Mouse (Mus musculus) 3T3-L1 (cell line): Measurements from ENCODE around the gene Trim80.
A peak's percentile ranks its signal among the peaks of the same experiment; 100 is the strongest.
"Not testable (repeated sequence)": the region's sequence is repeated elsewhere in the genome, so short reads cannot be mapped to it uniquely, and the experiment has no call there.

Experiments
- DNase-seq: peaks from one replicate; pipeline ENCODE4 v3.0.0-alpha.2; 2015; ENCODE audit warnings: low read depth, low spot score

The Trim80 gene

DNA sequence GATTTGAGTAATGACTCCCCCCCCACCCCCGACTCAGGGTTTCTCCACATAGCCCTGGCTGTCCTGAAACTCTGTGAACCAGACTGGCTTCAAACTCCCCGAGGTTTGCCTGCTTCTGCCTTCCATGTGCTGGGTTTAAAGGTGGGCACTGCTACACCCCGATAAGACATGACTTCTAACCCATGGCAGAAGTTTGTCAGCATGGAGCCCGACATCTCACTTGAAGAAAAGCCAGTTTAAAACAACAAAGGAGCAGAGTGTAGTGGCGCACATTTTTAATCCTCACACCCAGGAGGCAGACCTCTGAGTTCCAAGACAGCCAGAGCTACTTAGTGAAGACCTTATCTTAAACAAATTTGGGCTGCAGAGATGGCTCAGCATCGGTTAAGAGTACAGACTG is 52.0 kb downstream of the Trim80 start:
- peak; percentile 20 for DNase-seq

DNA sequence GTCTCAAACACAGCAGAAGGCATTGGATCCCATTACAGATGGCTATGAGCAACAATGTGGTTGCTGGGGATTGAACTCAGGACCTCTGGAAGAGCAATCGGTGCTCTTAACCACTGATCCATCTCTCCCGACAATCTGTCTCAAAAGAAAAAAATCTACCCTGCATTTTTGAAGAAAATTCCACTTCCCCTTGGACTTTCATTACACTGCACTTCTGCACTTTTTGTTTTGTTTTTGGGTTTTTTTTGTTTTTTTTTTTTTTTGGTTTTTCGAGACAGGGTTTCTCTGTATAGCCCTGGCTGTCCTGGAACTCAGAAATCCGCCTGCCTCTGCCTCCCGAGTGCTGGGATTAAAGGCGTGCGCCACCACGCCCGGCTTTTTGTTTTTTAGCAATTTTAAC is 56.2 kb downstream of the Trim80 start:
- not testable (repeated sequence) for DNase-seq
